Mouse (Mus musculus) kidney, embryonic 14.5 days (tissue): Measurements from ENCODE around the gene Cdr2. TPM values are rescaled to one million over a fixed set of nuclear protein-coding genes. Genes with fewer than 3 reads are reported as not detected.
"Not testable (repeated sequence)": the region's sequence is repeated elsewhere in the genome, so short reads cannot be mapped to it uniquely, and the experiment has no call there.

Experiments used
- ATAC-seq: fragments of 200-750 bp; cut with Nextera tagmentation; 2 replicates; pipeline ENCODE4 v1.8.0; 2017; ENCODE audit warnings: moderate number of reproducible peaks, mild to moderate bottlenecking, moderate TSS enrichment, moderate library complexity; ENCODE audit not compliant: low FRiP score, low TSS enrichment
- H3K27ac ChIP-seq: fragments of 300-500 bp; sonication (generic); 2 replicates; pipeline ENCODE4 v1.5.1; 2014; ENCODE audit warnings: low read depth, mild to moderate bottlenecking, low read length, moderate library complexity, mixed read lengths
- H3K27me3 ChIP-seq: fragments of 300-500 bp; sonication (generic); 2 replicates; pipeline ENCODE4 v1.6.1; 2014; ENCODE audit warnings: mild to moderate bottlenecking, low read length; ENCODE audit not compliant: control insufficient read depth, insufficient read depth
- H3K36me3 ChIP-seq: fragments of 300-500 bp; sonication (generic); 2 replicates; pipeline ENCODE4 v1.6.1; 2014; ENCODE audit warnings: low read length, mixed read lengths; ENCODE audit not compliant: control insufficient read depth, insufficient read depth
- H3K4me1 ChIP-seq: fragments of 300-500 bp; sonication (generic); 2 replicates; pipeline ENCODE4 v1.6.1; 2014; ENCODE audit warnings: low read length, mixed read lengths; ENCODE audit not compliant: control insufficient read depth, insufficient read depth
- H3K4me2 ChIP-seq: fragments of 300-500 bp; sonication (generic); replicated peaks from 2 replicates; pipeline ENCODE4 v1.6.1; 2014; ENCODE audit warnings: low read depth, mild to moderate bottlenecking, low read length
- H3K4me3 ChIP-seq: fragments of 300-500 bp; sonication (generic); 2 replicates; pipeline ENCODE4 v1.5.1; 2014; ENCODE audit warnings: mild to moderate bottlenecking, low read length
- H3K9ac ChIP-seq: fragments of 300-500 bp; sonication (generic); 2 replicates; pipeline ENCODE4 v1.6.1; 2014; ENCODE audit warnings: low read depth, mild to moderate bottlenecking, low read length, moderate library complexity
- H3K9me3 ChIP-seq: fragments of 300-500 bp; sonication (generic); 2 replicates; pipeline ENCODE4 v1.6.1; 2016; ENCODE audit warnings: low read length; ENCODE audit not compliant: control insufficient read depth
- WGBS: fragments of 180-500 bp; shearing (Covaris S2); extraction: QIAGEN DNeasy Blood & Tissue Kit; methylation state at CpG from one replicate; pipeline ENCODE4 v1.1.7; 2014; 5-methylcytosine and 5-hydroxymethylcytosine counted together
- polyA plus RNA-seq: library from polyadenylated mRNA; unstranded; fragments of >200 nt; fragmentation: Nextera tagmentation; extraction: Ambion mirVana; gene quantifications from 2 replicates; pipeline ENCODE4 v1.2.1, GENCODE M21; 2014

The Cdr2 gene
- polyA plus RNA-seq, 1 experiment from 2014 or later = 13.1 TPM

GRCm38 (mm10) chr7:120980041-120980440, 2.1 kb downstream of the Cdr2 start:
- H3K9ac ChIP-seq = no peak overlapping the region
- peaks cover 8% of the 10 kb centered on the region; the same call in 1 of the 2 replicates for H3K4me1 ChIP-seq
- WGBS = 84% methylated on average over 4 of the region's 4 CpGs
- no peak overlapping the region for H3K27ac ChIP-seq
- no peaks in the 10 kb centered on the region for H3K9me3 ChIP-seq
- no peak overlapping the region for H3K4me2 ChIP-seq
- no peak overlapping the region for H3K4me3 ChIP-seq
- no peak for ATAC-seq
- H3K36me3 ChIP-seq = no peaks in the 10 kb centered on the region
- H3K27me3 ChIP-seq = no peaks in the 10 kb centered on the region

- Histone ChIP-seq H3K27me3 (no peaks in the 10 kb centered on the region), H3K4me3 (no peak overlapping the region), H3K4me1 (peaks cover 8% of the 10 kb centered on the region; the same call in 1 of the 2 replicates), H3K27ac (no peak overlapping the region), H3K9me3 (no peaks in the 10 kb centered on the region), H3K4me2 (no peak overlapping the region), H3K9ac (no peak overlapping the region), H3K36me3 (no peaks in the 10 kb centered on the region)
- no peak for ATAC-seq
- 57% methylated on average over 7 of the region's 7 CpGs for WGBS
Observed at GRCm38 (mm10) chr7:120977063-120977462, 5.0 kb downstream of the Cdr2 start.

GRCm38 (mm10) chr7:120974001-120974400, 8.1 kb downstream of the Cdr2 start:
- Histone ChIP-seq H3K9me3 (no peaks in the 10 kb centered on the region), H3K9ac (no peak overlapping the region), H3K27me3 (no peaks in the 10 kb centered on the region), H3K4me1 (peaks cover 3% of the 10 kb centered on the region; the same call in 1 of the 2 replicates), H3K36me3 (no peaks in the 10 kb centered on the region), H3K4me3 (no peak overlapping the region), H3K4me2 (no peak overlapping the region), H3K27ac (no peak overlapping the region)
- 73% methylated on average over 3 of the region's 3 CpGs for WGBS
- no peak for ATAC-seq

- not testable (repeated sequence) for H3K4me1 ChIP-seq, H3K27me3 ChIP-seq, H3K9me3 ChIP-seq, H3K36me3 ChIP-seq, H3K4me3 ChIP-seq, ATAC-seq, H3K9ac ChIP-seq, H3K27ac ChIP-seq, H3K4me2 ChIP-seq
- WGBS = 86% methylated on average over 2 of the region's 2 CpGs
Observed at GRCm38 (mm10) chr7:120972471-120972870, 9.6 kb downstream of the Cdr2 start.

GRCm38 (mm10) chr7:120970112-120970511, 12.0 kb downstream of the Cdr2 start:
- H3K27me3 ChIP-seq = no peaks in the 10 kb centered on the region
- WGBS = 86% methylated on average over 5 of the region's 5 CpGs
- ATAC-seq = no peak

GRCm38 (mm10) chr7:120969221-120969620, 12.9 kb downstream of the Cdr2 start:
- Histone ChIP-seq H3K9ac (no peak overlapping the region), H3K36me3 (peaks cover 6% of the 10 kb centered on the region; the same call in 1 of the 2 replicates), H3K27ac (no peak overlapping the region), H3K27me3 (no peaks in the 10 kb centered on the region), H3K9me3 (no peaks in the 10 kb centered on the region), H3K4me1 (no peaks in the 10 kb centered on the region), H3K4me2 (no peak overlapping the region), H3K4me3 (no peak overlapping the region)
- ATAC-seq = no peak
- 87% methylated on average over 7 of the region's 7 CpGs for WGBS

More at GRCm38 (mm10) chr7:120970112-120970511, 12.0 kb downstream of the Cdr2 start:
- peaks cover 6% of the 10 kb centered on the region; the same call in 1 of the 2 replicates for H3K36me3 ChIP-seq
- H3K4me3 ChIP-seq = no peak overlapping the region
- H3K9me3 ChIP-seq = no peaks in the 10 kb centered on the region
- no peak overlapping the region for H3K4me2 ChIP-seq
- no peak overlapping the region for H3K9ac ChIP-seq
- peaks cover 3% of the 10 kb centered on the region; the same call in 1 of the 2 replicates for H3K4me1 ChIP-seq
- no peak overlapping the region for H3K27ac ChIP-seq

- WGBS = 70% methylated on average over 5 of the region's 5 CpGs
- peaks cover 21% of the 10 kb centered on the region for H3K36me3 ChIP-seq
- no peak overlapping the region for H3K4me2 ChIP-seq
- H3K4me3 ChIP-seq = no peak overlapping the region
- ATAC-seq = no peak
- H3K9ac ChIP-seq = no peak overlapping the region
- H3K9me3 ChIP-seq = no peaks in the 10 kb centered on the region
- H3K4me1 ChIP-seq = no peaks in the 10 kb centered on the region
- H3K27me3 ChIP-seq = no peaks in the 10 kb centered on the region
- H3K27ac ChIP-seq = no peak overlapping the region
Observed at GRCm38 (mm10) chr7:120963126-120963525, 19.0 kb downstream of the Cdr2 start.

- Histone ChIP-seq H3K4me1 (no peaks in the 10 kb centered on the region), H3K9me3 (no peaks in the 10 kb centered on the region), H3K27me3 (no peaks in the 10 kb centered on the region), H3K27ac (no peak overlapping the region), H3K4me3 (no peak overlapping the region), H3K4me2 (no peak overlapping the region), H3K36me3 (peaks cover 32% of the 10 kb centered on the region), H3K9ac (no peak overlapping the region)
- ATAC-seq = no peak
- 64% methylated on average over 3 of the region's 3 CpGs for WGBS
Observed at GRCm38 (mm10) chr7:120961893-120962292, 20.2 kb downstream of the Cdr2 start.

- H3K4me3 ChIP-seq = no peak overlapping the region
- H3K9me3 ChIP-seq = no peaks in the 10 kb centered on the region
- WGBS = 85% methylated on average over 6 of the region's 6 CpGs
- peaks cover 33% of the 10 kb centered on the region for H3K36me3 ChIP-seq
- no peak overlapping the region for H3K27ac ChIP-seq
- H3K4me1 ChIP-seq = no peaks in the 10 kb centered on the region
- H3K27me3 ChIP-seq = no peaks in the 10 kb centered on the region
- ATAC-seq = no peak
- H3K4me2 ChIP-seq = no peak overlapping the region
- H3K9ac ChIP-seq = no peak overlapping the region
Observed at GRCm38 (mm10) chr7:120960601-120961000, 21.5 kb downstream of the Cdr2 start.
